Mouse (Mus musculus) G1E (cell line): ENCODE measurements around the gene Ncf1.

Experiments
- CTCF ChIP-seq: IDR thresholded peaks from 2 replicates; pipeline ENCODE4 v1.5.1; 2012; ENCODE audit warnings: low read depth, low read length, inconsistent platforms, mixed read lengths
- GATA1 ChIP-seq: IDR thresholded peaks from 2 replicates; pipeline ENCODE4 v1.6.1; 2012; ENCODE audit warnings: borderline replicate concordance, low read length, inconsistent platforms, mixed read lengths
- GATA2 ChIP-seq: IDR thresholded peaks from 2 replicates; pipeline ENCODE4 v1.6.1; 2012; ENCODE audit warnings: low read depth, low read length, inconsistent platforms, borderline replicate concordance
- POLR2AphosphoS5 ChIP-seq: IDR thresholded peaks from 2 replicates; pipeline ENCODE4 v1.6.1; 2012; ENCODE audit warnings: low read depth, low read length, inconsistent platforms; ENCODE audit not compliant: insufficient replicate concordance
- TAL1 ChIP-seq: conservative IDR thresholded peaks from 2 replicates; pipeline ENCODE4 v1.6.1; 2012; ENCODE audit warnings: low read depth, low read length, inconsistent platforms, mixed read lengths

DNA sequence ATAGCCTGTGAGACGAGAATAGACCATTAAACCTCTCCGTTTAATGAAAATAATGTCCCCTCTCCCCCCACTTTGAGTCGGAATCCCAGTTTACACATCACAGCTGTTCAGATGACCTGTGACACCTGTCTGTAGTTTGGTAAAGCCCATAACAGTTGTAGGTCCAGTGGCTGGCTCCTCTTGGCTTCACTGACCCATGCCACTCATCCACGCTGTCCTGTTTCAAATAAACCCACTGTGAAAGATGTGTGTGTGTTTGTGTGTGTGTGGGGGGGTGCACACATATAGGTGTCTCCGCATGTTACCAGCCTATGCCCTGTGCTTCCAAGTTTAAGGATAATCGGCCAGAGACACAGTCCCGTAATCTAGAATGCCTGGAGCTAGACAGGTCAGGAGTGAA is 11.5 kb downstream of the Ncf1 start:
- no peak for TF ChIP-seq TAL1
- no peak for TF ChIP-seq CTCF
- TF ChIP-seq POLR2AphosphoS5: no peak
- TF ChIP-seq GATA1: no peak
- no peak for TF ChIP-seq GATA2
